Mouse (Mus musculus) thymus, adult 2 months (tissue): ENCODE data around the gene Ephb3. TPM values are rescaled to one million over a fixed set of nuclear protein-coding genes. Genes with fewer than 3 reads are reported as not detected.

Source experiments
- DNase-seq: peaks from one replicate; pipeline ENCODE4 v3.0.0; 2021
- H3K27ac ChIP-seq: fragments of 200-500 bp; 2 replicates; pipeline ENCODE4 v1.5.1; 2012; ENCODE audit warnings: low read length, control low read depth; ENCODE audit not compliant: control insufficient read depth, insufficient read depth
- H3K27me3 ChIP-seq: fragments of 200-500 bp; 2 replicates; pipeline ENCODE4 v1.6.1; 2012; ENCODE audit warnings: mild to moderate bottlenecking, low read length, moderate library complexity, mixed read lengths; ENCODE audit not compliant: control insufficient read depth, insufficient read depth
- H3K36me3 ChIP-seq: fragments of 200-500 bp; 2 replicates; pipeline ENCODE4 v1.6.1; 2012; ENCODE audit warnings: mild to moderate bottlenecking, low read length, moderate library complexity; ENCODE audit not compliant: control insufficient read depth, insufficient read depth
- H3K4me1 ChIP-seq: fragments of 200-500 bp; replicated peaks from 2 replicates; pipeline ENCODE4 v1.6.1; 2012; ENCODE audit warnings: low read length; ENCODE audit not compliant: control insufficient read depth, insufficient read depth
- H3K4me3 ChIP-seq: fragments of 200-500 bp; 2 replicates; pipeline ENCODE4 v1.5.1; 2012; ENCODE audit warnings: mild to moderate bottlenecking, low read length, control low read depth, moderate library complexity; ENCODE audit not compliant: control insufficient read depth, insufficient read depth
- CTCF ChIP-seq: fragments of 200-500 bp; IDR thresholded peaks from 2 replicates; pipeline ENCODE4 v1.5.1; 2012; ENCODE audit warnings: mild to moderate bottlenecking, control low read depth, low read length, moderate library complexity, borderline replicate concordance; ENCODE audit not compliant: control insufficient read depth, poor library complexity, insufficient read depth; ENCODE audit errors: extremely low read depth
- POLR2A ChIP-seq: fragments of 200-500 bp; IDR thresholded peaks from 2 replicates; pipeline ENCODE4 v1.6.1; 2012; ENCODE audit warnings: mild to moderate bottlenecking, low read length, control low read depth, moderate library complexity; ENCODE audit not compliant: control insufficient read depth, poor library complexity, insufficient read depth; ENCODE audit errors: extremely low read depth
- WGBS: fragments of 180-500 bp; shearing (Covaris S2); methylation state at CpG from one replicate; pipeline ENCODE4 v1.1.7; 2018; 5-methylcytosine and 5-hydroxymethylcytosine counted together
- polyA plus RNA-seq: library from polyadenylated mRNA; depleted of rRNA; stranded (reverse); fragments of >200 nt; gene quantifications from 2 replicates; pipeline ENCODE4 v1.2.3, GENCODE M21; 2012

Ephb3 gene
- polyA plus RNA-seq, 1 experiment: 3.8 TPM

- no peaks in the 10 kb centered on the region for H3K36me3 ChIP-seq
- no peak for TF ChIP-seq CTCF
- TF ChIP-seq POLR2A: no peak
- no peak for DNase-seq
- 12% methylated on average over 22 of the region's 25 CpGs for WGBS
- H3K27me3 ChIP-seq: no peaks in the 10 kb centered on the region; the same call in 1 of the 2 replicates
- H3K4me3 ChIP-seq: no peak overlapping the region
- H3K27ac ChIP-seq: no peak overlapping the region
- no peaks in the 10 kb centered on the region for H3K4me1 ChIP-seq
Observed at GRCm38 (mm10) chr16:21210667-21211338, 6.2 kb downstream of the Ephb3 start.

DNA sequence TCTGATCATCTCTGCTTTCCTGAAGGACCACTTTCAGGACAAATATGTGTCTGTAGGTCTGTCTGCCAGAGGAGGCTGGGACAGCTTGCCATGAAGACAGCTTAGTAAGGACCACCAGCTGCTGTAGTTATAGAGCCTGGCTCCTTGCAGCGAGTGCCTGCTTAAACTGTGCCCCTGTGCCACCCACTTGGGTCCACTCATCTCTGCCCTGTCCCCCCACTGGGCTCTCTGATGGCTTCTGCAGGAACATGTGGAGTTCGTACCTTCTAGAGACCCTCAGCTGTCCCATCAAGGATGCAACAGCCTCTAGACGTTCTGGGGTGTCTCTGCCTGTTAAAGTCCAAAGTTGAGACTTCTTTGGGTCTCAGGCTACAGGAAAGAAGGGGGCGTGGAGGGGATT, 6.9 kb downstream of the Ephb3 start:
- no peak overlapping the region for H3K4me3 ChIP-seq
- WGBS: 80% methylated on average over 4 of the region's 4 CpGs
- TF ChIP-seq POLR2A (no peak), CTCF (no peak)
- no peaks in the 10 kb centered on the region for H3K4me1 ChIP-seq
- no peaks in the 10 kb centered on the region for H3K36me3 ChIP-seq
- DNase-seq: no peak
- no peaks in the 10 kb centered on the region; the same call in 1 of the 2 replicates for H3K27me3 ChIP-seq
- H3K27ac ChIP-seq: no peak overlapping the region

GRCm38 (mm10) chr16:21212369-21212768, 7.8 kb downstream of the Ephb3 start:
- Histone ChIP-seq H3K4me1 (no peaks in the 10 kb centered on the region), H3K27ac (no peak overlapping the region), H3K36me3 (no peaks in the 10 kb centered on the region), H3K4me3 (no peak overlapping the region), H3K27me3 (no peaks in the 10 kb centered on the region; the same call in 1 of the 2 replicates)
- WGBS: 100% methylated on average over 1 of the region's 1 CpGs
- no peak for DNase-seq
- TF ChIP-seq POLR2A (no peak), CTCF (no peak)

GRCm38 (mm10) chr16:21213939-21214338, 9.4 kb downstream of the Ephb3 start:
- H3K27me3 ChIP-seq: no peaks in the 10 kb centered on the region; the same call in 1 of the 2 replicates
- TF ChIP-seq CTCF: no peak
- no peak for TF ChIP-seq POLR2A
- H3K4me1 ChIP-seq: no peaks in the 10 kb centered on the region
- DNase-seq: no peak
- H3K4me3 ChIP-seq: no peak overlapping the region
- 98% methylated on average over 7 of the region's 7 CpGs for WGBS
- no peak overlapping the region for H3K27ac ChIP-seq
- no peaks in the 10 kb centered on the region for H3K36me3 ChIP-seq

DNA sequence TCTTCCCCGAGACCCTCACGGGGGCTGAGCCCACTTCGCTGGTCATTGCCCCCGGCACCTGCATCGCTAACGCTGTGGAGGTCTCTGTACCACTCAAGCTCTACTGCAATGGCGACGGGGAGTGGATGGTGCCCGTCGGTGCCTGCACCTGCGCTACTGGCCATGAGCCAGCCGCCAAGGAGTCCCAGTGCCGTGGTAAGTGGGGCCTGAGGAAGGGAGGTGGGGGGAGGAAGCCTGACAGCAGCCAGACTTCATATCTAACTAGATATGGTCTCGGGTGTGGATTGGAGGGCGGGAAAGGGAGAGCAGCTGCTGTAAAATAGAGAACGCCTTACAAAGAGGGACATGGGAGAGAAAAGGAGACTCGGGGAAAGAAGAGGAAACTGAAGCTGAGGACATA, 10.2 kb downstream of the Ephb3 start:
- no peaks in the 10 kb centered on the region for H3K36me3 ChIP-seq
- H3K4me1 ChIP-seq: no peaks in the 10 kb centered on the region
- no peak overlapping the region for H3K4me3 ChIP-seq
- no peak overlapping the region for H3K27ac ChIP-seq
- H3K27me3 ChIP-seq: no peaks in the 10 kb centered on the region; the same call in 1 of the 2 replicates
- DNase-seq: no peak
- 46% methylated on average over 17 of the region's 17 CpGs for WGBS
- TF ChIP-seq CTCF (no peak), POLR2A (no peak)

DNA sequence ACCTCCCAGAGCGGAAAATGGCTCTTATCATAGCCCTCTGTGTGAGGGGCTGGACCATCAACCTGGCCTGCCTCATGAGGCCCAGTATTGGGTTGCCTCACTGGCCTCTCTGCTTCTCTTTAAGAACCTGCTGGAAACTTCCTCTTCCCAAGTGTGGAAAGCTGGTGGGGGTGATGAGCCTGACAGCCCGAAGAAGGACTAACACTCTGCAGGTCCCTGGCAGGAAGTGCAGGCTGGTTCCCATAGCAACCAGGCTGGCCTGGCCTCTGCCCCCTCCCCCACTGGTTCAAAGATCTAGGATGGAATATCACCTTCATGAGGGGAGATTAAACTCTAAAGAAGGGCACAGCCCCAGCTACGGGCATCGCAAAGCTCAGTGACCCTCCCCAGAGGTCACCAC, 11.5 kb downstream of the Ephb3 start:
- 63% methylated on average over 4 of the region's 4 CpGs for WGBS
- DNase-seq: no peak
- Histone ChIP-seq H3K27me3 (no peaks in the 10 kb centered on the region; the same call in 1 of the 2 replicates), H3K36me3 (no peaks in the 10 kb centered on the region), H3K4me1 (no peaks in the 10 kb centered on the region), H3K27ac (no peak overlapping the region), H3K4me3 (no peak overlapping the region)
- TF ChIP-seq POLR2A (no peak), CTCF (no peak)
